Comparison of ENCODE assay signal across 15 mouse cellular contexts in the genomic region with DNA sequence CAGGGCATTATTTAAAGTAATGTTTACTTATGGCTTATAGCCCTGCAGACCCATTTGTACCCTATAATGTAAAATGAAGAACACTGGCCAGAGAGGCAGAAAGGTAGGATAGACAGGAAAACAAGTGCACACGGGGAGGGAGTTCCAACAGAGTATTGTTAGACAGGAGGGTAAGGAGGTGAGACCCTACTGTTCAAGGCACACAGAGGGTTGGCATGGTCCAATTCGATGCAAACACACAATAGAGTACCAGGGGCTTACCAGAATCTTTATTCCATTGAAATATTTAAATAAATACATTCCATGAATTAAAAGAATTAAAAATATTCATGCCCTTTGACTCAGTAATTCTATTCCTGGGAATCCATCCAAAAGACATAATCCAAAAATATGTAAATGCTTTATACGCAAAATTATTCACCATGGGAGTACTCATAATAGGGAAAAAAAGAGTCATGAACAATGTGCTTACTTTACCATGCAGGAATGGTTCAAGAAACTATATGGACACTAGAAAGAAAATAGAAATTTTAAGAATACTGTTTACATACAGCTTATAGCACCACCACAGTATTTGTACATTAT.
"Had no signal": no experiment of that assay in that cellular context is flagged by ENCODE, and none has a peak within 500 bp of the region (broad histone marks: within the 10 kb centered on the region; RNA-seq: fewer than 3 reads in every experiment).

No protein-coding gene starts in this region.

- ATAC-seq: intestine, embryonic 15.5 days had no signal

- H3K27me3 ChIP-seq: intestine, embryonic 15.5 days; limb, embryonic 13.5 days; liver, embryonic 15.5 days; neural tube, embryonic 12.5 days; stomach, embryonic 15.5 days had no signal

- H3K4me1 ChIP-seq: liver, embryonic 15.5 days; neural tube, embryonic 12.5 days; stomach, embryonic 15.5 days had no signal

- H3K9ac ChIP-seq: intestine, embryonic 15.5 days; limb, embryonic 13.5 days; liver, embryonic 15.5 days; neural tube, embryonic 12.5 days; stomach, embryonic 15.5 days had no signal

- H3K4me3 ChIP-seq: intestine, embryonic 15.5 days; layer of hippocampus, adult 2 months; limb, embryonic 13.5 days; liver, embryonic 15.5 days; neural tube, embryonic 12.5 days; stomach, embryonic 15.5 days had no signal

- H3K9me3 ChIP-seq: intestine, embryonic 15.5 days; limb, embryonic 13.5 days; liver, embryonic 15.5 days; neural tube, embryonic 12.5 days; stomach, embryonic 15.5 days had no signal

- H3K4me2 ChIP-seq: intestine, embryonic 15.5 days; limb, embryonic 13.5 days; liver, embryonic 11.5 days; liver, embryonic 15.5 days; neural tube, embryonic 12.5 days; stomach, embryonic 15.5 days had no signal

- H3K36me3 ChIP-seq: intestine, embryonic 15.5 days; limb, embryonic 13.5 days; liver, embryonic 15.5 days; neural tube, embryonic 12.5 days; stomach, embryonic 15.5 days had no signal

- H3K27ac ChIP-seq: layer of hippocampus, adult 2 months; limb, embryonic 13.5 days; liver, embryonic 15.5 days; neural tube, embryonic 12.5 days; stomach, embryonic 15.5 days had no signal

- DNase-seq: kidney, adult 2 months; kidney, postnatal 10 days; kidney, postnatal 4 days; lung, adult 2 months; lung, postnatal 14 days; retina, postnatal 1 day; right cerebral cortex, postnatal 4 days; thymus, postnatal 36 days had no signal
